Mouse (Mus musculus): ENCODE measurements at regions not wholly inside any gene's neighbourhood (a gene's known extent, or its start where the extent isn't known, plus 50 kb on each side); places are given as distances from the start of the nearest gene placed in this dataset.

DNA sequence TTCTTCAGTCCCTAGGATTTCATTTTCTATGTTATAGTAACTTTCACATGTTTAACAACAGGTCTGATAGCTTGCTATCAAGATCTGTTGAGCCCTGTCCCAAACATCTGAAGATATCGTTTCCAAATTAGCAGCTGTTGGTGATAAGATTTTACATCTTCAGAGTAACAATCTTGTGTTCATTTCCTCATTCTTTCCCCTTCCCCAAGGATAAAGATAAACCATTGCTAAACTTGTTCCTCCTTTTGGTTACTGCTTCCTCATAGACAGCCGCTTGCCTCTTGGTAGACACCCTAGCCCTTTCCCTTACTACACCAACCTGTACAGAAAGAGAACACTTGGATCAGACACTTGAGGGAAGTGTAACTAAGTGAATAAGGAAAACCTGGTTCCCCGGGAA is 58.6 kb downstream of the Kcnrg start:
- dilution Hi-C loops (cut with MboI; ENCODE audit: extremely low pct_ligation_motif_present, extremely low pct_unique_long_range_greater_than_20kb, low sequenced_read_pairs) = no loop called here
- DNase-seq (ENCODE audit: extremely low read depth) = no peak
- in situ Hi-C loops (cut with MboI; ENCODE audit: low pct_ligation_motif_present, low pct_unique_long_range_greater_than_20kb, low sequenced_read_pairs) = no loop called here
- Histone ChIP-seq H3K79me2 (replicated peaks; ENCODE audit: control insufficient read depth, extremely low read depth, insufficient read depth, poor library complexity, severe bottlenecking) (no peaks in the 10 kb centered on the region), H3K4me1 (ENCODE audit: control insufficient read depth in 1 of 2, insufficient read depth in 2 of 2) (peaks cover 4 to 8% of the 10 kb centered on the region in 2 experiments; a peak in 2 of 4 replicates), H3K9ac (ENCODE audit: insufficient read depth, low read depth) (no peak overlapping the region), H3K27ac (ENCODE audit: insufficient read depth, low read depth) (no peak overlapping the region), H3K27me3 (replicated peaks) (no peaks in the 10 kb centered on the region), H3K4me2 (ENCODE audit: insufficient read depth, low read depth, poor library complexity, severe bottlenecking) (no peak overlapping the region), H3K36me3 (replicated peaks in 1 of 2; ENCODE audit: control insufficient read depth in 1 of 2, insufficient read depth in 1 of 2, low read length in 1 of 2) (peaks cover 0 to 3% of the 10 kb centered on the region in 2 experiments), H3K9me3 (replicated peaks; ENCODE audit: low read length) (no peaks in the 10 kb centered on the region), H3K4me3 (replicated peaks in 1 of 3; ENCODE audit: low read depth in 2 of 3, low read length in 2 of 3, poor library complexity in 1 of 3) (no peak overlapping the region)
- no peak for TF ChIP-seq HCFC1 (IDR thresholded peaks at IDR 0.05; ENCODE audit: low read depth, low read length)
- TF ChIP-seq ZNF384 (IDR thresholded peaks at IDR 0.05; ENCODE audit: low read depth, low read length) = no peak
- TF ChIP-seq BHLHE40 (IDR thresholded peaks at IDR 0.05; ENCODE audit: low read depth, low read length) = no peak
- no peak for TF ChIP-seq MAZ (IDR thresholded peaks at IDR 0.05; ENCODE audit: low read depth, low read length)
- TF ChIP-seq MYC (IDR thresholded peaks at IDR 0.05; ENCODE audit: low read depth, low read length) = no peak
- no peak for TF ChIP-seq JUND (conservative IDR thresholded peaks at IDR 0.05; ENCODE audit: low read depth, low read length)

GRCm38 (mm10) chr14:61673184-61673583 is 65.9 kb downstream of the Kcnrg start:
- no peaks in the 10 kb centered on the region for H3K27me3 ChIP-seq (replicated peaks)
- no peak overlapping the region for H3K4me2 ChIP-seq (ENCODE audit: insufficient read depth, low read depth, poor library complexity, severe bottlenecking)
- H3K4me3 ChIP-seq (replicated peaks in 1 of 3; ENCODE audit: low read depth in 2 of 3, low read length in 2 of 3, poor library complexity in 1 of 3) = no peak overlapping the region
- dilution Hi-C loops (cut with MboI; ENCODE audit: extremely low pct_ligation_motif_present, extremely low pct_unique_long_range_greater_than_20kb, low sequenced_read_pairs) (no loop called here), in situ Hi-C loops (cut with MboI; ENCODE audit: low pct_ligation_motif_present, low pct_unique_long_range_greater_than_20kb, low sequenced_read_pairs) (no loop called here)
- no peaks in the 10 kb centered on the region for H3K4me1 ChIP-seq (ENCODE audit: control insufficient read depth in 1 of 2, insufficient read depth in 2 of 2)
- no peak overlapping the region for H3K9ac ChIP-seq (ENCODE audit: insufficient read depth, low read depth)
- peaks cover 6 to 9% of the 10 kb centered on the region in 2 experiments for H3K36me3 ChIP-seq (replicated peaks in 1 of 2; ENCODE audit: control insufficient read depth in 1 of 2, insufficient read depth in 1 of 2, low read length in 1 of 2)
- TF ChIP-seq PAX5 (IDR thresholded peaks at IDR 0.05; ENCODE audit: low read length) = no peak
- no peak for TF ChIP-seq TCF12 (IDR thresholded peaks at IDR 0.05; ENCODE audit: low read depth, low read length)
- TF ChIP-seq POLR2AphosphoS2 (IDR thresholded peaks at IDR 0.05; ENCODE audit: low read depth, low read length) = no peak
- TF ChIP-seq GABPA (IDR thresholded peaks at IDR 0.05; ENCODE audit: insufficient replicate concordance, low read depth, low read length) = no peak
- no peak for TF ChIP-seq JUN (IDR thresholded peaks at IDR 0.05; ENCODE audit: insufficient read depth, low read depth, low read length)
- no peak for TF ChIP-seq HCFC1 (IDR thresholded peaks at IDR 0.05; ENCODE audit: low read depth, low read length)
- no peak for TF ChIP-seq NELFE (IDR thresholded peaks at IDR 0.05; ENCODE audit: low read depth, low read length)
- no peak for TF ChIP-seq BHLHE40 (IDR thresholded peaks at IDR 0.05; ENCODE audit: low read depth, low read length)
- TF ChIP-seq ZKSCAN1 (IDR thresholded peaks at IDR 0.05; ENCODE audit: borderline replicate concordance, low read depth, low read length) = no peak
- no peak for TF ChIP-seq USF2 (conservative IDR thresholded peaks at IDR 0.05; ENCODE audit: low read depth, low read length)
- TF ChIP-seq KAT2A (IDR thresholded peaks at IDR 0.05; ENCODE audit: insufficient replicate concordance, low read length) = no peak
- TF ChIP-seq IRF4 (IDR thresholded peaks at IDR 0.05; ENCODE audit: low read depth, low read length) = no peak
- no peak for TF ChIP-seq MXI1 (IDR thresholded peaks at IDR 0.05; ENCODE audit: low read depth, low read length)
- TF ChIP-seq EP300 (IDR thresholded peaks at IDR 0.05; ENCODE audit: low read length) = no peak
- DNase-seq (ENCODE audit: extremely low read depth) = no peak
- no peaks in the 10 kb centered on the region; the same call in 1 of the 2 replicates for H3K79me2 ChIP-seq (replicated peaks; ENCODE audit: control insufficient read depth, extremely low read depth, insufficient read depth, poor library complexity, severe bottlenecking)
- no peak overlapping the region for H3K27ac ChIP-seq (ENCODE audit: insufficient read depth, low read depth)
- peaks cover 2% of the 10 kb centered on the region for H3K9me3 ChIP-seq (replicated peaks; ENCODE audit: low read length)

All from CH12.LX (cell line).